Mouse (Mus musculus): ENCODE measurements around the gene Cybrd1. TPM values are rescaled to one million over a fixed set of nuclear protein-coding genes. Genes with fewer than 3 reads are reported as not detected.

Gene Cybrd1
- polyA plus RNA-seq (2015; fragmentation: Nextera tagmentation; extraction: Ambion mirVana), result 1.6 and 2.7 TPM in 2 replicates

GRCm38 (mm10) chr2:71117797-71118708, at the start of gene Cybrd1:
Cybrd1 (plus strand) TSS chr2:71117923.

Other genes with a start within 250 kb of the Cybrd1 start
- 17.4 and 30.2 TPM in 2 replicates for gene Dcaf17, start 62.6 kb upstream of the Cybrd1 start, polyA plus RNA-seq (2015; fragmentation: Nextera tagmentation; extraction: Ambion mirVana)
- 11.2 and 21.7 TPM in 2 replicates for gene Mettl8, start 62.3 kb upstream of the Cybrd1 start, polyA plus RNA-seq (2015; fragmentation: Nextera tagmentation; extraction: Ambion mirVana)
- 64.3 and 66.6 TPM in 2 replicates for gene Dync1i2, start 93.8 kb downstream of the Cybrd1 start, polyA plus RNA-seq (2015; fragmentation: Nextera tagmentation; extraction: Ambion mirVana)
- 47.7 and 52.7 TPM in 2 replicates for gene Slc25a12, start 249.8 kb downstream of the Cybrd1 start, polyA plus RNA-seq (2015; fragmentation: Nextera tagmentation; extraction: Ambion mirVana)

Measured in adrenal gland, postnatal 0 days (tissue).